Mouse (Mus musculus): Measurements from ENCODE around the gene Krt27.

DNA sequence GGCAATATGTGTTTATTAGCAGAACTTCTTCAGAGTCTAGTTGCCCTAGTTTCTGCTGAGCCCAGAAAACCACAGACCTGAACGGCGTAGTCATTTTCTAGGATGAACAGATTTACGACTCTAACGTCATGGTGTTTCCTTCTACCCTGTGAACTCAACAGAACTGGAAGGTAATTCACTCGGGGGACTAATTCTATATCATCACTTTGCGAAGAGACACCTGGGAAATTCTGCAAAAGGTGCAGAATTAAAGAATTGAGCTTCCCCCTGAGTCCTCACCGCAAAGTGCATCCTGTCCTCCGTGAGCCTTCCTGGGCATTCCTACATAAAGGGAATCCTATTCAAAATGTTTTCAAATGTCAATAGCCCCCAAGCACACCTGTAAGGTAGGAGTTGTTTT lies 10.5 kb upstream of the Krt27 start:
- TF ChIP-seq CTCF (IDR thresholded peaks at IDR 0.05; ENCODE audit: insufficient read depth, low read depth, low read length) (no peak), POLR2A (IDR thresholded peaks at IDR 0.05; ENCODE audit: insufficient read depth, low read depth, low read length) (no peak)
